Mouse (Mus musculus) myocyte (in vitro differentiated cells): Measurements from ENCODE around the gene Thbs4. TPM values are rescaled to one million over a fixed set of nuclear protein-coding genes. Genes with fewer than 3 reads are reported as not detected.

Experiments used
- H3K27me3 ChIP-seq: one replicate; pipeline ENCODE4 v1.6.1; 2011; ENCODE audit not compliant: control insufficient read depth, insufficient read depth, insufficient read length
- H3K36me3 ChIP-seq: one replicate; pipeline ENCODE4 v1.6.1; 2011; ENCODE audit not compliant: control insufficient read depth, insufficient read depth
- H3K4me2 ChIP-seq: one replicate; pipeline ENCODE4 v1.6.1; 2011; ENCODE audit warnings: low read depth, control low read depth
- H3K4me3 ChIP-seq: one replicate; pipeline ENCODE4 v1.5.1; 2011; ENCODE audit warnings: mild to moderate bottlenecking, control low read depth, moderate library complexity
- H3K79me2 ChIP-seq: one replicate; pipeline ENCODE4 v1.6.1; 2011; ENCODE audit not compliant: control insufficient read depth, insufficient read depth
- H3ac ChIP-seq: one replicate; pipeline ENCODE4 v1.6.1; 2011; ENCODE audit not compliant: control insufficient read depth, insufficient read length
- CEBPB ChIP-seq: IDR thresholded peaks from 2 replicates; pipeline ENCODE4 v1.6.1; 2011; ENCODE audit warnings: mild to moderate bottlenecking, moderate library complexity; ENCODE audit not compliant: poor library complexity, insufficient read depth, severe bottlenecking
- E2F4 ChIP-seq: IDR thresholded peaks from one replicate; pipeline ENCODE4 v1.6.1; 2011; ENCODE audit warnings: mild to moderate bottlenecking, control low read depth, moderate library complexity; ENCODE audit not compliant: insufficient read depth
- MAX ChIP-seq: IDR thresholded peaks from one replicate; pipeline ENCODE4 v1.6.1; 2011; ENCODE audit warnings: low read depth, mild to moderate bottlenecking, control low read depth
- MYOD1 ChIP-seq, 3 experiments: IDR thresholded peaks; one replicate each; pipeline ENCODE4 v1.6.1; 2011; ENCODE audit warnings: control low read depth in 2 of 3, low read depth in 2 of 3, mild to moderate bottlenecking in 2 of 3, moderate library complexity in 1 of 3; ENCODE audit not compliant: insufficient read length in 2 of 3, control insufficient read depth in 1 of 3
- MYOG ChIP-seq, 3 experiments: IDR thresholded peaks; one replicate each; pipeline ENCODE4 v1.6.1; 2011; ENCODE audit warnings: control low read depth in 2 of 3, low read depth in 2 of 3, mild to moderate bottlenecking in 2 of 3; ENCODE audit not compliant: insufficient read length in 2 of 3, control insufficient read depth in 1 of 3, insufficient read depth in 1 of 3
- POLR2A ChIP-seq: IDR thresholded peaks from one replicate; pipeline ENCODE4 v1.6.1; 2011; ENCODE audit warnings: low read depth, mild to moderate bottlenecking, control low read depth, moderate library complexity; ENCODE audit not compliant: insufficient read length
- POLR2AphosphoS2 ChIP-seq: IDR thresholded peaks from one replicate; pipeline ENCODE4 v1.6.1; 2011; ENCODE audit warnings: low read depth, control low read depth; ENCODE audit not compliant: insufficient read length
- REST ChIP-seq: IDR thresholded peaks from one replicate; pipeline ENCODE4 v1.6.1; 2011; ENCODE audit warnings: mild to moderate bottlenecking, control low read depth, moderate library complexity; ENCODE audit not compliant: insufficient read depth, insufficient read length
- SRF ChIP-seq: IDR thresholded peaks from one replicate; pipeline ENCODE4 v1.6.1; 2011; ENCODE audit warnings: low read depth; ENCODE audit not compliant: control insufficient read depth, insufficient read length
- TCF12 ChIP-seq: IDR thresholded peaks from one replicate; pipeline ENCODE4 v1.6.1; 2011; ENCODE audit warnings: mild to moderate bottlenecking, control low read depth; ENCODE audit not compliant: poor library complexity, insufficient read depth, severe bottlenecking
- TCF3 ChIP-seq: IDR thresholded peaks from one replicate; pipeline ENCODE4 v1.6.1; 2011; ENCODE audit warnings: low read depth, control low read depth; ENCODE audit not compliant: insufficient read length
- USF1 ChIP-seq: IDR thresholded peaks from one replicate; pipeline ENCODE4 v1.6.1; 2011; ENCODE audit warnings: low read depth, mild to moderate bottlenecking, control low read depth, moderate library complexity
- polyA plus RNA-seq: library from polyadenylated mRNA; unstranded; fragments of >200 nt; fragmentation: generic; extraction: Trizol; gene quantifications from one replicate; pipeline ENCODE4 v1.2.1, GENCODE M21; 2012; ENCODE audit warnings: missing spikeins

Thbs4 gene
- polyA plus RNA-seq, 1 experiment = not detected

DNA sequence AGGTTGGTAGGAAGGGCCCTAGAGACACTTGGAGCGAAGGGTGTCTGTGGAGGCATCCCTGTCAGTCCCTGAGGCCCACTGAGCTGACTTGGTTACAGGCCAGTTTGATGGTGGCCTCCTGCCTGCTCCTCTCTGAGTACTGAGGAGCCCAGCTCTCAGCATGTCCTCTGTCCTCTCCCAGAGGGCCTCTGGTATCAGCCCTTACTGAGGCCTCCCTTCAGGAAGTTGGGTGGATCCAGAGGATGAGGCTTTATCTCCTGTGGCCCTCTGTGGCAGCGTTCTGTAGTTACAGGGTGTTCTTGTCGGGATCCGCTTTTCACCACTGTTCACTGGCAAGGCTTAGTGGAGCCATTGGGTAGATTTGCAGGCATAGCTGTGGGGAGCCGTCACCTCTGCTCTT lies 51.3 kb downstream of the Thbs4 start:
- Histone ChIP-seq H3K27me3 (peaks cover 6% of the 10 kb centered on the region), H3K79me2 (no peaks in the 10 kb centered on the region), H3ac (no peak overlapping the region), H3K4me2 (no peak overlapping the region), H3K4me3 (no peak overlapping the region), H3K36me3 (no peaks in the 10 kb centered on the region)
- TF ChIP-seq TCF3 = no peak
- TF ChIP-seq POLR2A = no peak
- no peak for TF ChIP-seq E2F4
- no peak for TF ChIP-seq CEBPB
- no peak for TF ChIP-seq REST
- no peak for TF ChIP-seq MYOG (IDR thresholded peaks at IDR 0.05; ENCODE audit: control insufficient read depth in 1 of 3, insufficient read depth in 1 of 3, insufficient read length in 2 of 3, low read depth in 2 of 3)
- TF ChIP-seq POLR2AphosphoS2 = no peak
- no peak for TF ChIP-seq TCF12
- TF ChIP-seq MYOD1 (IDR thresholded peaks at IDR 0.05; ENCODE audit: control insufficient read depth in 1 of 3, insufficient read length in 2 of 3, low read depth in 2 of 3) = no peak
- no peak for TF ChIP-seq MAX
- TF ChIP-seq SRF = no peak
- TF ChIP-seq USF1 = no peak

GRCm38 (mm10) chr13:92742886-92743285 lies 51.7 kb downstream of the Thbs4 start:
- Histone ChIP-seq H3ac (no peak overlapping the region), H3K79me2 (no peaks in the 10 kb centered on the region), H3K4me3 (no peak overlapping the region)

DNA sequence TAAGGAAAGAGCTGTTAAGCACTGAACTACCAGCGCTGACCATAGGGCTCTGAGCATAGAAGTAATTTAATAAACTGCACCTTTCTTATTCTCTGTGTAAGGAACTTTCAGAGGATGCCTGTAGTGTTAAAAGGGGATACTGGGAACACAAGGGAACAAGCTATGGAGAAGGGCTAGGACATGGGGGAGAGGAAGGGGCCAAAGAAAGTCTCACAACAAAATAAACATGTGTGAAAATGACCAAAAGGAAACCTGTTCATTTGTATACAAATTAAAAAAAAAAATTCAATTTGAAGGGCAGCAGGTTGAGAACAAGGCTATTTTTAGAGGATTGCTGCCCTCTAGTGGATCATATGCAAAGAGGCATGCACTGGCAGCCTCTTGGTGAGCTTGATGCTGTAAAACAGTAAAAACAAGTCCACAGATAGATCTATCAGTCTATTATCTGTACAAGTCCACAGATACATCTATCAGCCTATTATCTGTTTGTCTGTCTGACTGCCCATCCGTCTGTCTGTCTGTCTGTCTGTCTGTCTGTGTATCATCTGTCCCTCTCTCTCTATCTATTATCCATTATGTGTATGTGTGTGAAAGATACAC lies 53.8 kb downstream of the Thbs4 start:
- H3K4me3 ChIP-seq = no peak overlapping the region

More at GRCm38 (mm10) chr13:92742886-92743285, 51.7 kb downstream of the Thbs4 start:
- H3K36me3 ChIP-seq = no peaks in the 10 kb centered on the region
- no peak overlapping the region for H3K4me2 ChIP-seq
- no peak for TF ChIP-seq MYOD1 (IDR thresholded peaks at IDR 0.05; ENCODE audit: control insufficient read depth in 1 of 3, insufficient read length in 2 of 3, low read depth in 2 of 3)
- no peak for TF ChIP-seq MYOG (IDR thresholded peaks at IDR 0.05; ENCODE audit: control insufficient read depth in 1 of 3, insufficient read depth in 1 of 3, insufficient read length in 2 of 3, low read depth in 2 of 3)
- TF ChIP-seq MAX = no peak
- TF ChIP-seq REST = no peak
- no peak for TF ChIP-seq TCF12
- TF ChIP-seq TCF3 = no peak
- TF ChIP-seq CEBPB = no peak
- no peak for TF ChIP-seq POLR2A
- TF ChIP-seq SRF = no peak
- TF ChIP-seq POLR2AphosphoS2 = no peak
- TF ChIP-seq E2F4 = no peak
- TF ChIP-seq USF1 = no peak
- H3K27me3 ChIP-seq = peaks cover 6% of the 10 kb centered on the region

DNA sequence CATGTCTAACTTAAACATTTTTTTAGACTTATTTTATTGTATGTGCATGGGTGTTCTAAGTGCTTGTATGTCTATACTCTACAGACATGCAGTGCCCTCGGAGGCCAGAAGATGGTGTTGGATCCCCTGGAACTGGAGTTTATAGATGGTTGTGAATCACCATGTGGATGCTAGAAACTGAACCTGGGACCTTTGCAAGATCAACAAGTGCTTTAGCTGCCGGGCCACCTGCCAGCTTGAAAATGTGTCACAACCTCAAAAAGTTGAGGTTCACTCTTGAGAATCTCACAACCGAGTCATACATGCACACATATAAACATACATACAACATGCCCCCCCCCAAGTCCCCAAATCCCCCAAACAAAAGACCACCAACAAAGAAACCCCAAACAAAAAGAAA lies 54.8 kb downstream of the Thbs4 start:
- Histone ChIP-seq H3K4me3 (no peak overlapping the region), H3K36me3 (no peaks in the 10 kb centered on the region), H3K27me3 (peaks cover 6% of the 10 kb centered on the region), H3K79me2 (no peaks in the 10 kb centered on the region), H3ac (no peak overlapping the region), H3K4me2 (no peak overlapping the region)
- no peak for TF ChIP-seq USF1
- no peak for TF ChIP-seq SRF
- no peak for TF ChIP-seq TCF12
- TF ChIP-seq CEBPB = no peak
- no peak for TF ChIP-seq MYOG (IDR thresholded peaks at IDR 0.05; ENCODE audit: control insufficient read depth in 1 of 3, insufficient read depth in 1 of 3, insufficient read length in 2 of 3, low read depth in 2 of 3)
- no peak for TF ChIP-seq MAX
- no peak for TF ChIP-seq POLR2AphosphoS2
- TF ChIP-seq POLR2A = no peak
- no peak for TF ChIP-seq E2F4
- TF ChIP-seq REST = no peak
- no peak for TF ChIP-seq TCF3
- no peak for TF ChIP-seq MYOD1 (IDR thresholded peaks at IDR 0.05; ENCODE audit: control insufficient read depth in 1 of 3, insufficient read length in 2 of 3, low read depth in 2 of 3)

More for the DNA sequence above, 53.8 kb downstream of the Thbs4 start:
- Histone ChIP-seq H3K27me3 (peaks cover 6% of the 10 kb centered on the region), H3K36me3 (no peaks in the 10 kb centered on the region), H3K4me2 (no peak overlapping the region), H3K79me2 (no peaks in the 10 kb centered on the region), H3ac (no peak overlapping the region)
- TF ChIP-seq MYOD1 (IDR thresholded peaks at IDR 0.05; ENCODE audit: control insufficient read depth in 1 of 3, insufficient read length in 2 of 3, low read depth in 2 of 3) (no peak), CEBPB (no peak), POLR2A (no peak), TCF3 (no peak), TCF12 (no peak), E2F4 (no peak), SRF (no peak), USF1 (no peak), MAX (no peak), MYOG (IDR thresholded peaks at IDR 0.05; ENCODE audit: control insufficient read depth in 1 of 3, insufficient read depth in 1 of 3, insufficient read length in 2 of 3, low read depth in 2 of 3) (no peak)
